Mouse (Mus musculus) kidney, adult 2 months (tissue): ENCODE data around the gene Wwox.

Source experiments
- CTCF ChIP-seq: fragments of 200-500 bp; conservative IDR thresholded peaks from 2 replicates; pipeline ENCODE4 v1.5.1; 2011; ENCODE audit warnings: low read depth, mild to moderate bottlenecking, control low read depth, low read length, moderate library complexity, mixed read lengths; ENCODE audit not compliant: insufficient read depth, insufficient read length
- POLR2A ChIP-seq: fragments of 200-500 bp; IDR thresholded peaks from one replicate; pipeline ENCODE4 v1.6.1; 2011; ENCODE audit warnings: low read depth, low read length, control low read depth

DNA sequence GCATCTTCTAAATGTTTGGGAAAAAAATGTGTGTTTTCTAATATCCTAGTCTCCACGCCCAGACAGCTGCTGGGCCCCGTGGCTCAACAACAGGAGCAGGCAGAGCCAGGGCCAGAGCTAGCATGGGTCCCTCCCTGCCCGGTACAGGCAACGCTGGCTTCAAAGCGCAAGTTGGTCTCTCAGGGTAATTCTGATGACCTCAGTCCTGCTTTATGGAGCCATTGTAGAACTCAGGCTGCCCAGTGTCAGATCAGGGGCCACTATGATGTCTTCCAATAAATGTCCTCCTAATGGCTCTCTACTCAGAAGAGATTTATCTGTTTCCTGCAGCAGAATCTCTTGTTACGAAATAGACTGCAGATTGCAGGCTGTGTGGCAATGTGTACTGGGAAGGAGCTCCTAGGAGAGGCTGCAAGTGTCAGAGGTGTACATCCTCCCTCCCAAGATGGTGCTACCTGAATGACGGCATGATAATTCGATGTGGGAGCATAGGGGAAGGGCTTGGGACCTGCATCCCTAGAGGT, 392.9 kb downstream of the Wwox start:
- TF ChIP-seq POLR2A (no peak), CTCF (no peak)
